Mouse (Mus musculus) MN1 (cell line): ENCODE measurements around the gene Dynlrb2.

ENCODE experiments used
- DNase-seq: peaks from one replicate; pipeline ENCODE4 v3.0.0-alpha.2; 2016; ENCODE audit warnings: low spot score

Dynlrb2 gene

DNA sequence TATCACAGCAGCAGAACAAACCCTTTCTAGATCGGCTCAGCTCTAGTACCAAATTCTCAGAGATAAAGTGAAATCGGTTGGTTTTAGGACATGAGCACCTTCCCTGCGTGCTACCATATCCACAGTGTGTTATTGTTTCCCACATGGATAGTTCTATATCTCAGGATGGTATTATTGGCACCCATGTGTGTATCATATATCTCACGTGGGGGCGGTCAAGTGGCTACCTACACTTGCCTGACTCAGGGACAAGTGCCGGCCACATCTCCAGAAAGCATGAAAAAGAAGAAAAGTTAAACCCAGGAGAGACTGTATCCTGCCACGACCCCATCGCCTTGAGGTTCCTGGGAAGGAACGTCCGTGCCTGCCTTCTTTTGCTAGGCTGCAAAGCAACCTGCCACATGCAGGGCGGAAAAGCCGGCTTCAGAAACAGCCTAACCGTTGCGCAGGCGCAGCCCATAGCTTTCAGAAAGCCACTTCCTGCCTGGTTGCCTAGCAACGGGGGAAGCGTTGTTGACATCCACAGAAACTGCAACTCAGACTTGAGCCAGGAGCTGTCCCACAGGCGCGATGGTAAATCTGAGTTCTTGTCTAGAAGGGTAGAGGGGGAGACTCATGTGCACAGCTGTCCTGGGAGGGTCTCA is at the start of gene Dynlrb2:
Gene Dynlrb2 (plus strand): TSS at position 498 of the 644 bp plus-strand sequence.
- no peak for DNase-seq

DNA sequence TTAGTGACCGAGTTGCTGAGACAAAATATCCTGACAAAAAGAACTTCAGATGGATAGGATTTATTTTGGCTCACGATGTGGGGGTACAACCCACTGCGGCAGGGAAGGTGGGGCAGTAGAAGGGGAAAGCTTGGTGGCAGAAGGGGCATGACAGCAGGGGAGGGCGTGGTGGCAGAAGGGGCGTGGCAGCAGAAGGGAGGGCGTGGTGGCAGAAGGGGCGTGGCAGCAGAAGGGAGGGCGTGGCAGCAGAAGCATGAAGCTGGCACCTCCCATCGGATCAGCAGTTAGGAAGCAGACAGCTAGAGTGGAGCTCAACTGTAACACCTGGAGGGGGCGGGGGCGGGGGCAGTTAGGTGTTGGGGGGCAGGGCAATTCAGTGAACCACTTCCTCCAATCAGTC is 46.2 kb upstream of the Dynlrb2 start:
- DNase-seq, result no peak

DNA sequence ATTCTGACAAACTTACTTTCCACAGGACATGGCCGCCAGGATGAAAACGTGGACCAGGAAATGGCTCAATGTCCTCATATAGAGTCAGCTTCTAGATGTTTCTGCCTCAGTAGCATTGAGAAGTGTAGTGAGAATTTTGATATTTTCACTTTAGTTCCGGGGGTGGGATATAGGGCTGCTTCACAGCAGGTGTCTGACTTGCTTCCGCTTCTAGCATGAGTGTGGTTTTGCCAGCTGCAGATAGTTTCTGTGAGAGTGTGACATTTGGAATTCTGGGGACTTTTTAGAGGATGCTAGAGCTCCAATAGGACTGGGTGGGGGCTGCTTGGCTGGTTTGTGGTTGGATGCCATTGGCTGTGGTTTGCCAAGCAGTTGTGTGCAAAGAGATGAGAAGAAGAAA is 43.3 kb upstream of the Dynlrb2 start:
- no peak for DNase-seq

DNA sequence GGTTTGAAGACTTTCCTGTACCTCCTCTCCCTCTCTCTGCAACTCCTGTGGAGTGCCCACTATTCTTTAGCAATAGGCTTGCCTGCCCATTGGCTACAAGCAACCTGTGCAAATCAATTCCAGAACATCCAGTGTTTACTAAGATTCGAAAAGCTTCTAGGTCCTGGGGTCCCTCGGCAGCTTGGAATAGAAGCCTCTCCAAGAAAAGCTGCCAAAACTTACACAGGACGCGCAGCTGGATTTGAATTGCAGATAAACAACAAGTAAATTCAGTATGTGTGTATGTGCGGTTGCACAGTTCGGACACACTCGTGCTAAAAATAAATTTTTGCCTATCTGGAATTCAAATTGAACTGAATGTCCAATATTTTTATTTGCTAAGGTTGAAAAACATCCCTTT is 38.2 kb upstream of the Dynlrb2 start:
- DNase-seq, result no peak

DNA sequence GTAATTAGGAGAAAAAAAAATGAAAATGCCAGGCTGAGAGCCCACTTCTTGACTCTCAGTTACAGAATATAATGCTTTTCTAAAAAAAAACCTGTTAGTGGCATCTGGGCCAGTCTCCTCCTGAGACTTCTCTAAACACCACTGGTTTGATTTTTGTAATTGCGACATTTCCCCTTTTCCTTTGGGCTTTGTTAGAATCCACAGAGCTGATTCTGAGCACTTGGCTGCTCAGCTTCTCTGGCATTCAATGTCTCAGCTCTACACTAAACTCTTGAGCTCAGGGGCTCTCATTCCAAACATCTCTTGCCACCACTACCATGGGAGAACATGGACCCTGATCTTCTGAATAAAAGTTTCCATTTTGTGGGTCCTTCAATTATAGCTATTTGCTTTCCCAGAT is 37.7 kb upstream of the Dynlrb2 start:
- no peak for DNase-seq

DNA sequence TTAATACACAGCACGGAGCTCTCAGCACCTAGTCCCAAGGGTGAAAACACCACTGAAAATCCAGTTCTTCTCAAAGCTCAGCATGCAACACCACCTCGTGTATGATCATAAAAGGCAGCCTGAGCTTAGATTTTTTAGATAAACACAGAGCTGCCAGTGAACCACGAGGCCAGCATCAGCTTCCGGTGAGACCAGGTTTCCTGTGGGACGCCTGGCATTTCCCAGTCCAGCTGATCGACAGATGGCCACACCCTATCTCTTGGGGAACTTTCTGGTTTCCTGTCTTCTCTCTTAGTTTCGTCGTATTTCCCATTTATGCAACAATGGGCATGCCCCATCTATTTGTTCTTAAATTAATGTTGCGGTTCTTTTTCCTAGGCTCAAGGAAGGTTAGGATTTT is 26.8 kb upstream of the Dynlrb2 start:
- DNase-seq, result no peak

DNA sequence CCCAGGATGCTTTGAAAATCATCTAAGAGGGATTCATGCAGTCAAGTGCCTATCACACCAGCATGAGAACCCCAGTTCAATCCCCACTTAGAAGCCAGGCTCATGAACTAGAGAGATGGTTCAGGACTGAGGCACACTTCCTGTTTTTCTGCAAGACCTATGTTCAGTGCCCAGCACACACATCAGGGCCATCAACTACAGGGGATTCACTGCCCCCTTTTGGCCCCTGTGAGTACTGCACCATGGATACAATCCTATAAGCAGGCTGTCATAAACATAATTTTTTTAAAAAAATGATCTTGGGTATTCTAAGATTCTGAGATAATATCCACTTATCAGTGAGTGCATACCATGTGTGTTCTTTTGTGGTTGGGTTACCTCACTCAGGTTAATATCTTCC is 26.1 kb upstream of the Dynlrb2 start:
- no peak for DNase-seq

DNA sequence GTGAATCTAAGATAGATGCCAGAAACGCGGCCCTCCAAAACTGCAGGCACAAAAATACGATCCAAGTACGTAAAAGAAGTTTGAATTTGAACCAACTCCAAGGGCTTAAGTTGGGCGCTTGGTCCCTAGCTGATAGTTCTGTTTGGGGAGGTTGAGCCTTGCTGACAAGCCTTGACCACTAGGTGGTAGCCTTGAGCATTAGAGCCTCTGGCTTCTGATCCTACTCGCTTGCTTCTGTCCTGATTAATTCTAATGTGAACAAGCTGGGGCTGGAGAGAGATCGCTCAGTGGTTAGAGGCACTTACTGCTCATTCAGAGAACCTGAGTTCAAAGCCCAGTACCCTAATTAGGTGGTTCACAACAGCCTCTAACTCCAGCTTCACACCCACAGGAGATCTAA is 23.9 kb upstream of the Dynlrb2 start:
- DNase-seq, result peak; percentile 41

DNA sequence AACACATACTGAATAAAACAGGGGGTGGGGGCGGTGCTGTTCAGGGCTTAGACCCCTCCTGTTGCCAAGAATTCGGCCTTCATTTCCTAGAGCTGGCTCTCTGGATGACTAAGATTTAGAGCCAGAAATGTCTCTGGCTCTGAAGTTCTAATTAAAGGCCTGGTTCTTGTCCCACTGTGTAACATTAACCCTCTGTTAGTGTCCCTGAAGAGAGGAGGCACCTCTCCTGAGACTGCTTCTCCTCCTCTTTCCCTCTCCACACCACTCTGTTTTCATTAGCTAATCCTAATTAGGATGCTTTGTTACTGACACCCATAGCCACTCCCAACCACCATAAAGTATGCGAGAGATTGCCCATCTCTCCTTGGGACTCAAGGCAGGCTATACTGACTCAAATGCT is 22.0 kb upstream of the Dynlrb2 start:
- DNase-seq, result no peak

DNA sequence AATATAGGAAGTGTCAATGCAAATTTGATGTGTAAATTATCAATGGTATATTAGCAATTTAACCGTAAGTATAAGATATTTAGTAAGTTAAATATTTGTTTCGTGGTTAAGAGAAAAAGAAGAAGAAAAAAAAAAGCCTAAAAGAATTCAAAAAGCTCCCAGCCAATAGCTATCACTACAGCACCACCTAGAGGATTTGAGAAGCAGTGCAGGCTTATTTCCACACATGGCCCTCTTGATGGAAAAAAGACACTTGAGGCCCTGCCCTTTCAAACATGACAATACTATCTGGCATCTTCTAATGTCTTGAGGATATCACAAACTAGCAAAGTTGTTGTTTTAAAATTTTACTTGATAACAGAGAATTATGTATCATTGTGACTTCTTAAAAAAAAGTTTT is 20.7 kb upstream of the Dynlrb2 start:
- DNase-seq, result peak; percentile 21

DNA sequence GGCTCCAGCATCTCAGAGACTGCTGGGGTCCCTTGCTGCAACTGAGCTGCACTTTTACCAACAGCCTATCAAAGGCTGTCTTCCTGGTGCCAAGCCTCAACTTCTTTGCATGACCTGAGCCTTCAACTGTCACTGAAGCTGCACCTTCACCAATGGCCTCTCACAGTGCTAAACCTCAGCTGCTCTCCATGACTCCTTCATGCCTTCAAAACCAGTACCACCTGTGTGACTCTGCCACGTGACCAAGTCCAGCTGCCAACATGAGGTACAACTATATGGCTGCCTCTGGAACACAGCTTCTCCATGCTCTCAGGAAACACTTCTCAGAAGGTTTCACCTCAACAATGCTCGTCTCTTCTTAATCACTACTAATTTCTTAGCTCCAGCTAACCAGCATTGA is 16.2 kb upstream of the Dynlrb2 start:
- no peak for DNase-seq

DNA sequence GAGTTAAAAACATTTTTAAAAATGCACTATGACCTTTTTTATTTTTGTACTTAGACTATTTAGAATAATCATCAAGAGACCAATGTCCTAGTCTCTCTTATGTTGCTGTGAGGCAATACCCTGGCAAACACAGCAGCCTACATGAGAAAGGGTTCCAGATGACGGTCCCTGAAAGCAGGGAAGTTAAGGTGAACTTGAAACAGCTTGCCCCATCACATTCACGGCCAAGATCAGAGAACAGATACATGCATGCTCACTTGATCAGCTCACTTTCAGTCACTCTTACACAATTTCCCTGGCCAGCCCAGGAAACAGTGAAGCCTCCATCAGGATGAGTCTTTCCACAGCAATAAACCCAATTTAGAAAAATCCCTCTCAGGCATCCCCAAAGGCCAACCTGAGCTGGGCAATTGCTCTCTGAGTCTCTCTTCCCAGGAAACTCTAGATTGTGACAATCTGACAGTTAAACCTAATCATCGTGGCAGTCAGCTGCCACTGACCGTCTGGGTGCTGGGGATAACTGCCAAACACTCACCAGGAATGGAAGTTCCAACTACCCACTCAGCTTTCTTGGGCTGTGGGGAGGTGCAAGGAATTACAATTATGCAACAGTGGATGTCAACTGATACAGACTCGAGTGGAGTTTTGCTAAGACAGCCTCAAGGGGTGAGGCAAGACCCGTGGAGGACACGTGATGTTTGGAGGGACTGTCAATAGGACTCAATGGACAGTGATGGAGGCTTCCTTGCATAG is 4.5 kb upstream of the Dynlrb2 start:
- no peak for DNase-seq

DNA sequence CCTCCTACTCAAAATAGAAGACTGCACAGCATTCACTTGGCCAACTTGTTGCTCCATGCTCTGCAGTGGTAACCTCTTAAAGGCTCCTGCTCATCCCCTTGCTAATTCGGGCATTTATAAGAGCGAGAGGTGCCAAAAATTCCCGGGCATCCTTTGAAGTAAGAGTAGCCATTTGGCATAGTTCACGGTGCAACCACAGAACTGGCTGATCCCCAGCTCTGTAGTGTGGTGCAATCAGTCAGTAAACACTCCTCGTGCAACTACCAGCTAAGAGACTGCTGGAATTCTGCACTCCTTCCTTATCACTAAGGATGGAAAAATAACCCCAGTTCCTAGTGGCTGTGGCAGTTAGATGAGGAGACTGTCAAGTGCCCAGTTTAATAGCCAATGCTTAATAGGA is 3.9 kb downstream of the Dynlrb2 start:
- DNase-seq, result no peak

DNA sequence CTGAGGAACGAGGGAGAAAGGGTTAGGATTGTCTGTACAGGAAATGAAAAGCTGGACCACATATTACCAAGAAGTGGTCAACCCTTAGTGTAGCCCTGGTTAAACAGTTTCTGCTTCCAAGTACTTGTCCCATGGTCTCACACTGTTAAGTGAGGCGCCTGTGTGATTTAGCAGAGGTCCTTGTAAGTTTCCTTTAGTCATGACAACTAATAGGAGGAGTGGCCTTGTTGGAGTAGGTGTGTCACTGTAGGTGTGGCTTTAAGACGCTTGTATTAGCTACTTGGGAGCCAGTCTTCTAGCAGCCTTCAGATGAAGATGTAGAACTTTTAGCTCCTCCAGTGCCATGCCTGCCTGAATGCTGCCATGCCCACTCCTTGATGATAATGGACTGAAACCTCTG is 4.5 kb downstream of the Dynlrb2 start:
- DNase-seq, result no peak

DNA sequence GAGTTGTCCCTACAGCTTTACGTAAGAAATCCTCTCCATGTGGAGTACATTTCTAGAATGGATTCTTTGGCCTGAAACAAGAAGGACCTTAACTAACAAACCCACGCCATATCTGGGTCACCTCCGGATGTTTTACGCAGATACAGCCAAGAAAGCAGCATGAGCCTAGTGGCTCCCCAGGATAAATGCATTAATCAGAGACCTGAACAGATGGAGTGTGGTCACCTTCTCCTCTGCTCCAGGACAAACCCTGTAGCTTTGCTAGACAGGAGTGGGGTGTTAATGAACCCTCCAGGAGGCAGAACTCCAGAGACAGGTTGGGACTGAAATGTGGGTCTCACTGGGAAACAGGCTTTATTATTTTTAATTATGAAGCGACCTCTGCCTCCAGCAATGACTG is 14.9 kb downstream of the Dynlrb2 start:
- DNase-seq, result no peak

DNA sequence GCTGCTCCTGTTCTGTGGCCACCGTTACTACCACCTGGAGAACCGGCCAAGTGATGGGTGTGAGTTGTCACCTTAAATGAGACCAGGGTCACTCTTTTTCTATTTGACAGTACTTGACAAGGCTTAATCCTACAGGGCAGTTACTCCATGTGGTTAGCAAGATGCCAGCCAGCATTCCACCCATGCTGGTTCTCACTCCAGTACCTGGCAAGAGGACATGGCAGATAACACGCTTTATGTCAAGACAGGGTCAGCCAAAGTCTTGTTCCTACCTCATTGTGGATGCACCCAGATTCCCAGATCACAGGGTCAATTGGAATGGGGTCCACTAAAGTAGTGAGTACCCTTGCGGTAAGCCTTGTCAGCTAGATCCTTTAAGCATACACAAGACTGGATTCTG is 16.4 kb downstream of the Dynlrb2 start:
- no peak for DNase-seq

DNA sequence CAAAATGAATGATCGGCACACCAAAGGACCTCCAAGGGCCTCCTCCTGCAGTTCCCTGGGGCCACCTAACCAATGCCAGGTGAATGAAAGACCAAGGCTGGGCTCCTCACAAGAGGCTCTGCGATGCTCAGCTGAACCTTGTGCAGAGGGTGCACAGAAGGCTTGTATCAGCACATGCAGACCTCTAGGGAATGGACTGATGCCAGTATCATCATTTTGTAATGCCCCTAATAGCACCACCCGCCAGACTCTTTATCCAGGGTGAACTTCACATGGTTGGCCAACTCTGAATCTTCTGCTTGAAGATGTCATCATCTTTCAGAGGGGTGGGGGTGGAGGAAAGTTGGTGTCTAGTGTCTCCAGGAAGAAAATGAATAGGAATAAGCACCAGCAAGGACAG is 16.9 kb downstream of the Dynlrb2 start:
- no peak for DNase-seq

DNA sequence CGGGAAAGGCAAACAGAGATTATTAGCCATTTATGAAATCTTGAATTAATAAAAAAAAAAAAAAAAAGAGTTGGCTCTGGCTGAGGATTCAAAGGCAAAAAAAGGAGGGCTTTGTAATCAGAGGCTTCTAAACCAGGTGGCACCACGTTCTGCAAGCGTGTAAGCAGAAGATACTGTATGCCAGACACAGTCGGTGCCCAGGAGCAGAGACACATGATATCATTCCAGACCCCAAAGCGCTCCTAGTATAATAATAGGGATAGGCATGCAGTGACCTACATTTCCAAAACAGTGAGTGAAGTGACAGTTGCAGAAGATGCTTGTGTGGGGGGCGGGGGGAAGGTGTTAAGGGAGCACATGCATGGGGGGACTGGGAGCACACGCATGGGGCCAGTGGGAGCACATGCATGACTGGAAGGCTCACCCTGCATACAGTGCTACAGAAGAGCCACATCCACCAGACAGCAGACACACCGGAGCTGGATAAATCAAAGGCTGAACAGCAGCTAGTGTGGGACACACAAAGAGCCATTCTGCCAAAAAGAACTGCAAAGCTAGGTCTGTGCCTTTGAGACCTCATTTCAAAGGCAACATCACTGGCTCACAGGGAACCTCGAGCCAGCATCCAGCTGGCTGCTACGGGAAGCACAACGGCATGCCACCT is 17.5 kb downstream of the Dynlrb2 start:
- DNase-seq, result no peak

DNA sequence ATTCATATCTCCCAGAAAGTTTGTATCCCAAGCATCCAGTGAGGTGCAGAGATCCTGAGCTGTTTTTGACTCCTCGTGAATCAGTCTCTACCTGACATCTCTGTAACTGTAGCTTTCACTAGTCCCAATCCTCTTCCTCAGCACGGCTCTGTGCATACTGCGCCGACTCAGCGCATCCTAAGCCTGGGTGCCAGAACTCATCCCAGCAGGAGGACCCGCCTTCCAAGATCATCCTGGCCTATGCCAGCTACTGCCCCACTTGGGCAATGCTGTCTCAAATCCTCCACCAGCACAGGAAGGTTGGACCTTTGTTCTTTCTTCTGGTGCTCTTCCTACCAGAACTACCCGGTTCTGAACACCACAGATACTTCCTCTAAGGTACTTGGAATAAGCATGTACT is 20.1 kb downstream of the Dynlrb2 start:
- no peak for DNase-seq

DNA sequence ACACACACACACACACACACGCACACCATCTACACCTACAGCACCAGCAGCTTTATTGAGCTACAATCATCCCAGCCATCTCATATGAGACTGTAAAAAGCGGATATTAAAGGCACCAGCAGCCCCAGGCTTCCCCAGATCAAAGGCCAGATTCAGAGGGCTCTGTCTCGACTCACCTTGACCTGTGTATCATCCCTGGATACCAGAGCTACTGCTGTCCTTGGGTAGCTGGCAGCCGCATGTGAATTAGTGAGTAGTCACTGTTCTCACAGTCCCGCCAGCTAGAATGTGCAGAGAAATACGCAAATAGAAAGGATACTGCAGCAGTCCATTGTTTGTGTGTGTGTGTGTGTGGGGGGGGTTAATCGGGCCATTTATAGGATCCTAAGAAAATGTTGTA is 24.0 kb downstream of the Dynlrb2 start:
- DNase-seq, result no peak

DNA sequence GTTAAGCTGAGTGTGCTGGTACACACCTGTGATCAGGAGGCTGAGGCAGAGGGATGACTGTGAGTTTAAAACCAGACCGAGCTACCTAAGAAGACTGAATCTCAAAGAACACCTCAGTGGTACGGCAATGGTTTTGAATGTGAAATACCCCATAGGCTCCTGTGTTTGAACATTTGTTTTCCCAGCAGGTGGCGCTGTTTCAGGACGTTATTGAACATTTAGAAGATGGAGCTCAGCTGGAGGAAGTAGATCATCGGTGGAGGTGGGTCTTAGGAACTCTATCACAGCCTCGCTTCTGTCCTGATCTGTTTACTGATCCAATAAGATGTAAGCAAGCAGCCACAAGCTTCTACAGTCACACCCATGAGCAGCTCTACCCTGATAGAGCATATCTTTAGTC is 28.3 kb downstream of the Dynlrb2 start:
- DNase-seq, result no peak

DNA sequence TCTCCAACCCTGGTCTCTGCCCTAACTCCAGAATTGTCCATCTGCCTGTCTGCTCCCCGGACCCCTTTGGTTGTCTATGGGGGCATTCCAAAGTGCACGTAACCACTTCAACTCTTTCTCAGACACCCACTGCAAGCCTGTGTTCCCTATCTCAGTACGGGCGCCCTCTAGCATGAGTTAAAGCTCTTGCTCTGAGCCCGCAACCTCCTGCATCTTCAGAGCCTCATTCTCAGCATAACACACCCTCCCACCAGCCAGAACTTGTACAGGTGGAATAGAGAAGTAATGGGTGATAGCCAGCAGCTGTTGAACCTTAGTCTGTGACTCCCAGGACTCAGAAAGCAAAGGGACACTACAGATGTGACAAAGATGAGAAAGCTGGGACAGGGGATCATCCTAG is 32.0 kb downstream of the Dynlrb2 start:
- no peak for DNase-seq

DNA sequence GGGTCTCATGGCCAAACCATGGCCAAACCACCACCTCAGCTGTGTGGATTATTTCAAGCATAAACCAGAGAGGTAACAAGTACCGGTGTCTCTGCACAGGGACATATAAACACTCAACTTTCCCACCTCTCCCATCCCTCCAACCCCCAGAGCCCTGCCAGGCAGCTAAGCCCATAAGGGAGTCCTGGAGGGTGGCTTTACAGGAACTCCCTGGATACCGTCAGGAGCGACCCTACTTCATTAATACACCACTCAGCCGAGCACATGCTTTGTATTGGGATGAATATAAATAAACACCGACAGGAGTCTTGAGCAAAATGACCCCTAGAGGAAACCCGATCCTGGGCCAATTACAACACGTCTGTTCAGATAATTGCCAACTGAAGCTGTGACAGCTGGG is 34.0 kb downstream of the Dynlrb2 start:
- DNase-seq, result no peak

DNA sequence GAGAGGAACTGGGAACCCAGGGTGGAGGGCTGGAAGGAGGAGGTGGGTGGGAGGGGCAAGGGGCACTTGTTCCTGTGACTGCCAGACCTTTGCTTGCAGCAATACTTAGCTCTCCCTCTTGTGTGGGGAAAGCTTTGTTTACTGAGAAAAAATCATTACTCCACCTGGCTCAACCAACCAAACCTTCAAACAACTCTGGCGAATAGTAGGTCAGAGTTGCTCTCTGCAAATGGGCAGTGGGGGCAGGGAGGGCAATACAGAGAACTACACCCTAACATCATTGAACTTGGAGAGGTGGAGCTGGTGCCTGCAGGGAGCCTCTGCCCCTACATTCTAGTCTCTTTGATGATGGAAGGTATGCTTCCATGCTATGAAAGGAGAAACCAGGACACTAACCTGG is 35.4 kb downstream of the Dynlrb2 start:
- DNase-seq, result no peak
